Mouse (Mus musculus) liver, embryonic 14.5 days (tissue): ENCODE results near the gene Rad51b. TPM values are rescaled to one million over a fixed set of nuclear protein-coding genes. Genes with fewer than 3 reads are reported as not detected.

Experiments used
- ATAC-seq: fragments of 200-750 bp; cut with Nextera tagmentation; 2 replicates; pipeline ENCODE4 v1.8.0; 2017; ENCODE audit warnings: moderate number of reproducible peaks, mild to moderate bottlenecking, moderate library complexity; ENCODE audit not compliant: insufficient read depth
- DNase-seq, 3 experiments: peaks; one replicate each; pipeline ENCODE4 v3.0.0-alpha.2; 2012 to 2013; ENCODE audit warnings: low read depth in 3 of 3, low spot score in 3 of 3
- H3K27ac ChIP-seq: fragments of 300-500 bp; sonication (generic); 2 replicates; pipeline ENCODE4 v1.5.1; 2014; ENCODE audit warnings: moderate library complexity, mild to moderate bottlenecking, control low read depth, inconsistent platforms
- H3K27me3 ChIP-seq: fragments of 300-500 bp; sonication (generic); 2 replicates; pipeline ENCODE4 v1.6.1; 2014; ENCODE audit warnings: mild to moderate bottlenecking, low read length, moderate library complexity; ENCODE audit not compliant: control insufficient read depth, insufficient read depth
- H3K36me3 ChIP-seq: fragments of 300-500 bp; sonication (generic); replicated peaks from 2 replicates; pipeline ENCODE4 v1.6.1; 2014; ENCODE audit warnings: low read depth; ENCODE audit not compliant: control insufficient read depth, insufficient read depth
- H3K4me1 ChIP-seq, 2 experiments: fragments of 200-500 bp in 1 of 2; fragments of 300-500 bp in 1 of 2; sonication (generic) in 1 of 2; replicated peaks; 2 replicates each; pipeline ENCODE4 v1.6.1; 2012 to 2014; ENCODE audit warnings: antibody characterized with exemption in 1 of 2, inconsistent platforms in 1 of 2, low read length in 1 of 2; ENCODE audit not compliant: control insufficient read depth in 2 of 2, insufficient read depth in 2 of 2
- H3K4me2 ChIP-seq: fragments of 300-500 bp; sonication (generic); 2 replicates; pipeline ENCODE4 v1.6.1; 2014; ENCODE audit warnings: low read depth, mild to moderate bottlenecking, control low read depth, moderate library complexity
- H3K4me3 ChIP-seq, 2 experiments: fragments of 200-500 bp in 1 of 2; fragments of 300-500 bp in 1 of 2; sonication (generic) in 1 of 2; 2 replicates each; pipeline ENCODE4 v1.5.1; 2012 to 2014; ENCODE audit warnings: low read depth in 2 of 2, low read length in 2 of 2, mild to moderate bottlenecking in 2 of 2, control low read depth in 1 of 2, inconsistent platforms in 1 of 2, moderate library complexity in 1 of 2; ENCODE audit not compliant: insufficient read depth in 1 of 2
- H3K9ac ChIP-seq: fragments of 300-500 bp; sonication (generic); replicated peaks from 2 replicates; pipeline ENCODE4 v1.6.1; 2014; ENCODE audit warnings: mild to moderate bottlenecking, control low read depth, moderate library complexity
- H3K9me3 ChIP-seq: fragments of 300-500 bp; sonication (generic); 2 replicates; pipeline ENCODE4 v1.6.1; 2016; ENCODE audit warnings: low read length, mixed read lengths; ENCODE audit not compliant: control insufficient read depth
- CTCF ChIP-seq: IDR thresholded peaks from 2 replicates; pipeline ENCODE4 v1.5.1; 2016; ENCODE audit warnings: antibody characterized with exemption, low read depth, control low read depth
- EP300 ChIP-seq: IDR thresholded peaks from 2 replicates; pipeline ENCODE4 v1.6.1; 2016; ENCODE audit warnings: antibody characterized with exemption, low read depth
- WGBS: fragments of 180-500 bp; shearing (Covaris S2); extraction: QIAGEN DNeasy Blood & Tissue Kit; methylation state at CpG from one replicate; pipeline ENCODE4 v1.1.7; 2014; ENCODE audit not compliant: insufficient replicate concordance; 5-methylcytosine and 5-hydroxymethylcytosine counted together
- polyA plus RNA-seq, 2 experiments: library from polyadenylated mRNA; depleted of rRNA in 1 of 2; stranded (reverse) in 1 of 2; unstranded in 1 of 2; fragments of >200 nt; fragmentation: Nextera tagmentation in 1 of 2; extraction: Ambion mirVana in 1 of 2; gene quantifications; 2 replicates each; pipeline versions ENCODE4 v1.2.1 to v1.2.3; 2012 to 2014

Rad51b gene
- polyA plus RNA-seq, 2 experiments, result 2.3 to 5.1 TPM

DNA sequence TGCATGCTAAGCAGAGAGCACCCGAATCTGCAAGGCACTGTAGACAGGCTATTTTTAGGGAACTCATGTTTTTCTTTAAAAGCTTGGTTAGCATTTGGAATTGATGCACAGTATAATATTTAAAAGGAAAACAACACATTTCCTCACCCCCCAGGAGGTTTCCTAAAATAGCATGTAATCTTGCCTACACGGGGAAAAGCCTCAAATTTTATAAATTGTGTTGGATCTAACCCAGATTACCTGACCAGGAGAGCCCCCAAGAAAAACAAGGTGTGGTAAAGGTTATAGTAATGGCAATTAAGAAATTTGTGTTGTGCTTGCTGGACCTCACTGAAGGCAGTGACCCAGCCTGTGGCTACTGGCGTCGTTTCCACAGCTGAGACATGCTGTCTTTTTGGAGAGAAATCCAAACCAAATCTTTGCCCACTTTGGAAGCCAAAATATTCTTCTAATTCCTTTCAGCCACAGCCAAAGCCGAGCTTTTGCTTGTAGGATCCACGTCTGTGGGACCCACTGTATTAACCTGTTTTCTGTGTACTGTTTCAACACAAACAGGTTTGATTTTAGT, 282.0 kb downstream of the Rad51b start:
- no peak overlapping the region for H3K4me3 ChIP-seq
- no peaks in the 10 kb centered on the region for H3K36me3 ChIP-seq
- no peak for DNase-seq
- H3K9me3 ChIP-seq, result no peaks in the 10 kb centered on the region
- no peak overlapping the region for H3K9ac ChIP-seq
- WGBS, result 60% methylated on average over 6 of the region's 6 CpGs
- H3K27me3 ChIP-seq, result no peaks in the 10 kb centered on the region
- H3K4me2 ChIP-seq, result no peak overlapping the region
- ATAC-seq, result no peak
- no peaks in the 10 kb centered on the region for H3K4me1 ChIP-seq
- no peak overlapping the region for H3K27ac ChIP-seq
- TF ChIP-seq EP300 (no peak), CTCF (no peak)

DNA sequence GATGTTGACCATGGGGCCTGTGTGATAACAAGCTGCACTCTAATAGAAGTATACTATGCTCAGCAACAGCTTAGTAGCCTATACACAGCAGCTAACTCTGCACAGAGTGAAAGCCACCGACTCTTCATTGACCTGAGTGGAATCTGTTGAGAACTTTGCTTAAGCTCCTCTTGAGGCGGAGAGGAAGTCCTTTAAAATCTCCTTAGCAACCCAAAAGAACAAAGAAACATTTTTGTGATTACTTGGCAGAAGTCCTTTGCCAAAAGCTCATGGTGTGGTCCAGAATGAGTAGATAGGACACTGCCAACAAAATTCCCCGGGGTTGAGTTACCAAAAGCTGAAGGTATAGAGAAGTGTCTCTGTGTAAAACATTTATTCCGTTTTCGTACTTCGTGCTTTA, 282.8 kb downstream of the Rad51b start:
- WGBS, result 77% methylated on average over 6 of the region's 6 CpGs

DNA sequence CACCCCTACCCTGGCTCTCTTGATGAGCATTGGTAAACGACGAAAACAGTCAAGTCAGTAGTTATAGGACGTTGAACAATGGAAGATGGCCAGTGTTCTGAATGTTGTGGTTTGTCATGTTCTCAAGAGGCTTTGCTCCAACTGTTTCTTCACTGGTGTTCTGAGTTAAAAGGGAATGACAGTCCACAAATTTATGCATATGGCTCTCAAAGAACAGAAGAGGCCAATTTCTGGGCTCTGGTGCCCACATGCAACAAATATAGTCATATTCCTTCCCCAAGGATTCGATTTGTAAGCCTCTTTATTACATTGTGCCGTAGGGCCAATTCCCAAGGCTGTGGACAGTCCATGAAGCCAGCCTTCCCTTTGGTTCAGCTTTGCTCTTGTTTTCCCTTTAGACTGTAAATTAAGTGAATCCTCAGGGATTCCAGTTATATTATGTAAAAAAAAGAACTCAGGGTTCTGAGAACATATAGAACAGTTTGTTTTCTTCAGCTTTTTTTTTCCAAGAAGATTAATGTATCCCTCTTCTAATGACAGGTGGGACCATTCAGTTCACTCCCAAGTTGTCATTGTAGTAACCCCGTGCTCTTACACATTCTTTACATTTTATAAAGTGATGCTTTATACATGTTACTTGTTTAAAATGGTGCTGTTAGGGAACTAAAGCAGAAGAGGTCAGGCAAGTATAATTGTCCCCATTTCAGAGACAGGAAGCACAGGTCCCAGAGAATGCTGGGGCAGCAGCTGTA, 287.6 kb downstream of the Rad51b start:
- H3K4me2 ChIP-seq, result no peak overlapping the region
- no peak for TF ChIP-seq CTCF
- TF ChIP-seq EP300, result no peak
- 68% methylated on average over 6 of the region's 6 CpGs for WGBS
- H3K9ac ChIP-seq, result no peak overlapping the region
- H3K4me3 ChIP-seq, result no peak overlapping the region
- H3K27ac ChIP-seq, result no peak overlapping the region
- H3K27me3 ChIP-seq, result no peaks in the 10 kb centered on the region
- no peaks in the 10 kb centered on the region for H3K4me1 ChIP-seq
- no peaks in the 10 kb centered on the region for H3K36me3 ChIP-seq
- ATAC-seq, result no peak
- no peaks in the 10 kb centered on the region for H3K9me3 ChIP-seq
- DNase-seq, result no peak

More for the DNA sequence above, 282.8 kb downstream of the Rad51b start:
- no peak overlapping the region for H3K27ac ChIP-seq
- H3K4me3 ChIP-seq, result no peak overlapping the region
- no peaks in the 10 kb centered on the region for H3K9me3 ChIP-seq
- no peaks in the 10 kb centered on the region for H3K27me3 ChIP-seq
- no peaks in the 10 kb centered on the region for H3K4me1 ChIP-seq
- TF ChIP-seq CTCF, result no peak
- no peak for TF ChIP-seq EP300
- no peak overlapping the region for H3K9ac ChIP-seq
- H3K36me3 ChIP-seq, result no peaks in the 10 kb centered on the region
- no peak overlapping the region for H3K4me2 ChIP-seq
- DNase-seq, result no peak
- no peak for ATAC-seq

DNA sequence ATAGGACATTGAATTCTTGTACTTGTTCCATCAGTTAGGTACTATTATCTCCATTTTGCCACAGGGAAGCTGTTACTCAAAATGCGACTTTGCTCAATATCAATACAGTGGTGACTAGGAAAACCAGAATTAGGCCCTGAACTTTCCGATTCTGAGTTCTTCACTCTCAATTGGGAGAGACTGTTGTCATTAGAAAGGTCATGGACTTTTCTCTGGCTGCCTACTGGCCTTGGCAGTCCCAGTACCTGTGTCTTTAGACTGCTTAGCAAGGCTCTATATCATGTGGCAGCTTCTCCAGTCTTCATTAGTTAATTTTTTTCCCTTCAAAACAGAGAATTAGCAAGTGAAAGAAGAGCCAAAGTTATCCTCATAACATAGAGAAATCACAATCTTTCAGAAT, 288.3 kb downstream of the Rad51b start:
- no peak for ATAC-seq
- no peaks in the 10 kb centered on the region for H3K36me3 ChIP-seq
- no peaks in the 10 kb centered on the region for H3K9me3 ChIP-seq
- H3K9ac ChIP-seq, result no peak overlapping the region
- WGBS, result 63% methylated on average over 2 of the region's 2 CpGs
- no peaks in the 10 kb centered on the region for H3K27me3 ChIP-seq
- H3K4me3 ChIP-seq, result no peak overlapping the region
- TF ChIP-seq CTCF, result no peak
- no peak for TF ChIP-seq EP300
- no peak for DNase-seq
- no peak overlapping the region for H3K27ac ChIP-seq
- H3K4me1 ChIP-seq, result no peaks in the 10 kb centered on the region
- H3K4me2 ChIP-seq, result no peak overlapping the region

DNA sequence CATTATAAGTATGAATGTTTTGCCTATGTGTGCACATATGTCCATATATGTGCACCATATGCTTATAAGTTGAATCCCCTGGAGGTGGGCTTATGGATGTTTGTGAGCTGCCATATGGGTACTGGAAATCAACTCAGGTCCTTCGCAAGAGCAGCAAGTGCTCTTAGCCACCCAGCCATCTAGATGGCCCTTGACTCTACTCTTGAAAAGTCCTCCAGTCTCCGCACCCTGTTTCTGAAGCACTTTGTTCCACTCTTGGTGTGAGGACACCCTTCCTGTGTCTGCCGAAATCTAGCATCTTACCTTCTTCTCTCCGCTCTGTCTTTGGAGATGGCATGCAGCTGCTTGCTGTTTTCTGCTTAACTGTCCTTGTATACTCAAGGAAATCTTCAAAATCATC, 291.7 kb downstream of the Rad51b start:
- no peak overlapping the region for H3K27ac ChIP-seq
- H3K9ac ChIP-seq, result no peak overlapping the region
- H3K4me3 ChIP-seq, result no peak overlapping the region
- DNase-seq (no peak), ATAC-seq (no peak)
- H3K4me1 ChIP-seq, result no peaks in the 10 kb centered on the region; a peak in 1 of 4 replicates
- TF ChIP-seq EP300 (no peak), CTCF (no peak)
- H3K27me3 ChIP-seq, result no peaks in the 10 kb centered on the region
- no peaks in the 10 kb centered on the region for H3K36me3 ChIP-seq
- H3K4me2 ChIP-seq, result no peak overlapping the region
- no peaks in the 10 kb centered on the region for H3K9me3 ChIP-seq
- WGBS, result 89% methylated on average over 4 of the region's 4 CpGs
